Mouse (Mus musculus) heart, adult 9 months (tissue): ENCODE results near the gene Odf3l1.

Experiments
- DNase-seq, 2 experiments: peaks; one replicate each; pipeline ENCODE4 v3.0.0; 2022; ENCODE audit warnings: low spot score in 2 of 2

Gene Odf3l1

DNA sequence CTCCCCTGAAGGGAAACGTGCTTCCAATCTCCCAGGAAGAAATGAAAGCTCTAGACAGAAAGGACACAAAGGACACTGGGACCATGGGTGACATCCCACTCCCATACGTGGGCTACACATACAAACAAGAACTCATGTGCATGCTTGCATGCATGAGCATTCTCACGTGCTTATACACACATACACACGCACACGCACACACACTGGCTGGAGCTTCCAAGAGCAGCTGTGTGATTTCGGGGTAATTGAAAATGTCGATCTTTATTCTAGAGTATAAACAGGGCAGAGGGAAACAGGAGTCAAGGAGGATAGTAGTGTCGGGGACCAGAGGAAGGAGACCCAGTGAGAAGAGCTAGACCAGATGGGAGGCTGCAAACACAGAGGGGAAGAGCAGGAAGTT is 19.8 kb downstream of the Odf3l1 start:
- no peak for DNase-seq

DNA sequence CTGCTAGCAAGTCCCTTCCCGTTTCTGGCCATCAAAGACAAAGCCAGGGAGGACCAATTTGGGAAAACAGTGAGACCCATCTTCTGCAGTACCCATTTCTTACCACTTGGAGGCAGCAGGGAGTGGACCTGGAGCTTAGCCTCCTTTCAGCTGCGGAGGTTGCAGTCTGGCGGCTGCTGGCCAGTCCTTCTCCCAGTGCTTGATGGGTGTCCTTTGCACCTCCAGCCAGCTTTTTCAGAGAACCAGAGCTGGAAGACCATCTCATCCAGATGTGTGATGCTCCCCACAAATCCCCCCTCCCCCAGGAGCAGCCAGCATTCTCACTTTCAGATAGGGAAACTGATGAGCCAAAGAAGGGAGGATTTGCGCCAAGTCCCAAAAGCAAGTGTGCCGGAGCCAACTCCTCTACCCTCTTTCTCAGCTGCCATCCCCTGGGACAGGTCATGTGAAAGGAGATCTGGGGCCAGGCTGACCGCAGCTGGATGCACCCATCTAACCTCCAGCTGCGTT is 20.7 kb downstream of the Odf3l1 start:
- DNase-seq: peak; percentile 81

DNA sequence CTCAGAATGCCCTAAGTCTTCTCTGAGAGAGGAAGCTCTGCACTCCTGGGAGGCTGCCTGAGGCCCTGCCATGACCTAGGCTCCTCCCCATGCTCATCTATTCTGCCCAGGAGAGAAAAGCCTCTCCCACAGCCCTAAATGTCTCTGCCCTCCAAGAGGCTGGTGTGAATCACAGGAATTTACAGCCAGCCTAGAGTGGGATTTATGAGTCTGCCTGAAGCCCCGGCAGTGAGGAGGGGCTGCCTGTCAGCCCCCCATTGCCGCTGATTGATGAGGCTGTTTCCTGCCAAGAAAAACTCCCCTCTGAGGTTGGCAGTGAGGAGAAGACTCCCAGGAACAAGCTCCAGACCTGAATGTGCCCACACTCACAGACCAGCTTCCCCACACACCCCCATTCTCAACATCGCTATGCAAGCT is 22.2 kb downstream of the Odf3l1 start:
- DNase-seq: no peak

DNA sequence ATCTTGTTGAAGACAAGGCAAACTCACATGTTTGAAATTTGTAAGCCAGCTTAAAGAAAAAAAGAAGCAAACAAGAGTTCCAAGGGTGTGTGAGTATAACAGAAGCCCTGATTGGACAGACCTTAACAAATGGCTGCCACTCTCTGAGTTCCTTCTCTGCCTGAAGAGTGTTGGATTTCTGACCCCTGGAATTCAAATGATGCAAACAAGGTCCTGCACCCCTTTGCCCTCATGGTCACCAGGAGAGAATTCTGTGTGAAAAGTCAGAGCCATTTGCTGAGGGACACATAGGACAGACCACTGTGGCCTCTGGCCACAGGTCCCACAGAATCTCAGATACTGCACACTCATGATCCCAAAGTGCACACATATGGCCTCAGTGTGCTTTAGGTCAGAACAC is 22.6 kb downstream of the Odf3l1 start:
- no peak for DNase-seq

DNA sequence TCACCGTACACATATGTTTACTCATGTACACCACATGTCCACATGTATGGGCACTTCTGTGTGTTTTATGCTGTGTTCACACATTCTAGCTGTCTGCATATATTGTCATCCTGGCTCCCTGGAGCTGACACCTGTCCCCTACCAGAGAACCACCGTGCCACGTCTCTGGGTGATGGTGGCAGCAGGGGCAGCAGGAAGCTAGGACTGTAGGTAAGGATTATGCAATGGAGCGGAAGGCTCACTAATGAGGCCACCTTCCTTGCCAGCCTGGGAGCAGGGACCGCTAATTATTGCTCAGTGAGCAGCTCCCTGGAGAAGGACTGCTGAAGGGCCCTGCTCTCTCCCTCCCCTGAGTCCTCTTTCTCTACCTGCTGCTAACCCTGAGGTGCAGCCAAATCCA is 23.8 kb downstream of the Odf3l1 start:
- DNase-seq: no peak

DNA sequence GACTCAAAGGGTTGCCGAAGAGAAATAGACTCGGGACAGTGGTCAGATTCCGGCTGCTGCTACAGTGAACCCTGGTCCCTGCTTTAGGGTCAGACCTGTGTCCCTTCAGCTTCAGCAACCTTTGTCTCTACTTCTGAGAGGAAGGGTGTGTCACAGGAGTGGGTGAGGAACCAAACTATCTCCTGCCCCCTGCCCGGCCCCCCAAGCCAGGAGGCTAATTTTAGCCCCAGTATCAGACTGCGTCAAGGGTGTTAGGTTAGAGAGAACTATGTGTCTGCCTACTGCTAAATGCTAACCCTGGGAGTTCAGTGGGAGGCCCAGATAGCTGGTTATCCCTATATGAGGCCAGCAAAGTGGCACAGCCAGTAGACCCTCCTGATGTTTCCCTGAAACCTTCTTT is 29.3 kb downstream of the Odf3l1 start:
- DNase-seq: no peak

DNA sequence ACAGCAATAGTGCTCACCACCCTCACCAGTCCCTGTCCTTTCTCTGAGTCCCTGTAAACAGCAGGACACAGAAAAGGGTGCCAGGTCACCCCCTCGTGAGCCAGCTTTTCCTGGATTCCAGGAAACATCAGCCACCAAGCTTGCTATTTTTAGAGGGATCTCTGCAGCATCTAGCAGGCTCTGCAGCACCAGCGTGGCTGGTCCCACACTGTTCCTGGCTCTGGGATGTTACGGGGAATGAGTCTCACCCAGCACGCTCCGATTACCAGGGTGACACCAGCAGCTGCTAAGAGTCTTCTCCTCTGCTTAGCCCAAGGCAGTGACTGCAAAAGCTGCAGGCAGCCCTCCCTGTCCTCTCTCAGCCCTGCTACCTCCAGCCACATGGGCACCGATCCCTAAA is 31.6 kb downstream of the Odf3l1 start:
- no peak for DNase-seq

DNA sequence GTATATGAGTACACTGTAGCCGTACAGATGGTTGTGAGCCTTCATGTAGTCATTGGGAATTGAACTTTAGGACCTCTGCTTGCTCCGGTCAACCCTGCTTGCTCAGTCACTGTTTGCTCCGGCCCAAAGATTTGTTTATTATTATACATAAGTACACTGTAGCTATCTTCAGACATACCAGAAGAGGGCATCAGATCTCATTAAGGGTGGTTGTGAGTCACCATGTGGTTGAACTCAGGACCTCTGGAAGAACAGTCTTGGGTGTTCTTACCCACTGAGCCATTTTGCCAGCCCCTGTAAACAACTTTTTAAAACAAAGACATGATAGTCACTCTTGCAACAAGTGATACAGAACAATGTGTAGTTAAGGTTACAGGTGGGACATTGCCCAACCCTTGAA is 32.6 kb downstream of the Odf3l1 start:
- no peak for DNase-seq

DNA sequence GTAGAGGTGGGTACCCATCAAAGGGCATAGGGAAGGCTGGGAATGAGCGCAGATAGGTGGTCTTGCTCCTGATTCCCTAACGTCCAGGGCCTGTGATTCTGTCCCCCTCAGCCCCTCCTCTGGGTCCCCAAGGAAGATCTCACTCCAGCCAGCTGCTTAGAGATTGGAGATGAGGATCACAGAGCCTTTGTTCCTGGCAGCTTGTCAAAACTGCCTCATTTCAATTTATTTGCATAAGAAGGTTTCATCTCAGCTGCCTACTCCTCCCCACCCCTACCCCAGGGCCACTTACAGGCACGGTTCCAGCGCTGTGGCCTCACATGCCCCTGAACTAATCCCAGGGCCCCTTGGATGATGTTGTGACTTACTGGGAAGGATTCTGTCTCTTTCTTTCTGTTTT is 34.3 kb downstream of the Odf3l1 start:
- no peak for DNase-seq

DNA sequence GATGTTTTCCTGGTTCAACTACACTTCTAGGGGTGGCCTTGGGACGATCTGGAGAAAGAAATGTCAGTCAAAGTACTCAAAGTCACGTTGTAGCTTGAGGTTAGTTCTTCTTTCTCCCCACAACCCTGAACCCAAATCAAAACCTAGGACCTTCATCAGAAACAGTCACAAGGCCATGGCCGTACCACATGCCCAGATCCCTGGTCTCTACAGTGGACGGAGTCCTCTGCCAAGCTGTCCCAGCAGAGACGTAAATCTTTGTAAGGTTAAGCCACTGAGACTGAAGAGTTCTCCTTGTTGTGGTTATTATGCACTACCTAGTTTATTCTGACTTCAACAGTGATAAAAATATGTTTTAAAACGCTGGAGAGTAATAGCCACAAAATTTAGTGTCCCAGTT is 35.6 kb downstream of the Odf3l1 start:
- DNase-seq: no peak

DNA sequence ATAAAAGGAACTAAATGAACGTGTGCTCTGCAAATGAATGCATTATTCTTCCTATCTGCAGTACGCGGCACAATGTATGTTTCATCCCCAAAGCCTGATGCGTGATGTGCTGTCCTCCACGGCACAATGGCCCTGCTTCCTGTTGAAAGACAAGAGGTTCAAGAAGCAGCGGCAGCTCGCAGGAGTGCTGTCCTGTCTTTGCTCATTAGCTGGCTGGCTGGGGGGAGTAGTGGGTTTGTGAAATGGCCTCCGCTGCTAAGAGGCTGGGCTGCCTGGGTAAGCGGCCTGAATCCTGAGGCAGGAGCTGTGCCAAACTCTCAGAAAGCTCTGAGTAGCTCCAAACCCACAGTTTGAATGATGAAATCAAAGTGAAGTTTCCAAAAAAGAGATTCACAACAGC is 36.3 kb downstream of the Odf3l1 start:
- DNase-seq: no peak

DNA sequence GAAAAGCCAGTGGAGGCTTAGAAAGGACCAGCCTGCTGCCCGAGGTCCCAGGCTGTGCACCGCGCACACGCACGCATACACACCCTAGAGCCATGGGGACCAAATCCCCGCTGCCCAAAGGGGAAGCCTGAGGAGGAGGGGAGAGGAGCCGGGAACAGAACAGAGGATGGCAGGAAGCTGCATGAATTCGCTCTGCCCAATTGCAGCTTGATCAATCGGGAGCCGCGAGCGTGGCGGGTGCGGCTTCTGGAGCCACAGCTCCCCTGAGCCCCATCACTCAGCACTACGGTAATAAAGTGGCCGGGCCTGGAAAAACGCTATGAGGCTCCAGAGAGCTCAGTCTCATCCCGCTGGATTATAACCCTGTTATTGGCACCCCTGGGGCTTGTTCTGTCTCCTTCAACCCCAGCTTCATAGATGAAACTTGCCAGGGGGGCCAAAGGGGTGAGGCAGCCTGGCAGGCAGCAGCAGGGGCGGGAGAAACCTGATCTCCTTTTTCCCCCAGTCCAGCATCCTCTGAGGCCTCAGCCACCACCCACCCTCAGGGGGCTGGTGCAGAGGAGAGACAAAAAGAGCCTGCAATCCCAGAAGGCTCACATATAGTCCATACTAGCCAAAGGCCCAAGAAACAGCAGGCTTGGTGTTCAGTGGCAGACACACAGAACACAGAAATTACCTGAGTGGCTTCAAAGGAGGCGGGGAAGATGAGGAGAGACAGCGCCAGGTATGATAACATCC is 38.8 kb downstream of the Odf3l1 start:
- no peak for DNase-seq

DNA sequence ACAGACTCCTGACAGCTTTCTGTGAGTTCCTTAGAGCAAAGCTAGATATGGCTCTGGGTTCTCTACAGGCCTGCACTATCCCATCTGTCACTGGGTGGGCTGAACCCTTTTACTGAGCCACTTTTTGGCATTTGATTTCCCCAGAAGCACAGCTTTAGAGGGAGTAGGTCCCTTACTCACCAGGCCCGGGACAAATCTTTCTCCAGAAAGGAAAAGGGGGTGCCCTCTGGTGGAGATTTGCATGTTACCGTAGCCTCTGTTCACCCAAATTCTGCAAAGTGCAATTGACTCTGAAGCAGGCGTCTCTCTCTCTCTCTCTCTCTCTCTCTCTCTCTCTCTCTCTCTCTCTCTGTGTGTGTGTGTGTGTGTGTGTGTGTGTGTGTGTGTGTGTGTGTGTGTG is 39.6 kb downstream of the Odf3l1 start:
- DNase-seq: no peak

DNA sequence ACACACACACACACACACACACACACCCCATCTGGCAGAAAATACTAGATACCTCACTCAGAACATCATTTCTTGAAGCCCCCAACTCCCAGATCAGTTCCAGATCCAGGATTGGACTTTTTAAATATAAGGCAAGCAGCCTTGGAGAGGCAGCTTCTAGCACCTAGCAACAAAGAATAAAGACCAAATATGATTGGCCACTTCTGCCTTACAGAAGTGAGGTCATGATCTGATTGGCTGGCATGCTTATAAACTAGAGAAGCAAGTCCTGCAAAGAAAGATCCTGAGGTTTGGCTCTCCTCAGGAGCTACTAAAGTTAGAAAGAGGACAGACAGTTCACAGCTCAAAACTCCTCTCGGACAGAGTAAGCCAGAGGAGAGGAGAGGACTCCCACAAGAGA is 53.6 kb downstream of the Odf3l1 start:
- no peak for DNase-seq

DNA sequence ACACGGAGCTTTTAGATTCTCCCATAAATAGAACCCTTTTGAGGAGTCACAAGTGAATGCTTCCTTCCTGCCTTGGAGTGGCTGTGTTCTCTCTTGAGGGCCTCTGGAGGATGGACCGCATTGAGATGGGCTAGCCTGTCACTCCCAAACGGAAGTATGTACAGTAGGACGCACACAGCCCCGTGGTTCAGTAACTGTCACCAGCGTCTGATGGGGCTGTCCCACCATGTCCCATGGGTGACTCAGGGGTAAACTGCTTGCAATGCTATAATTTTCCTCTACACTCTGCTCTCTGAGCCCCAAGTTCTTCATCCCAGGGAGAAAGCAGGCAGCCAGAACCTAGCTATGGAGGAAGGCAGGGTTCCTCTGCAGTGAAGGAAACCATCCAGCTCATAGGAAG is 56.5 kb downstream of the Odf3l1 start:
- DNase-seq: no peak

DNA sequence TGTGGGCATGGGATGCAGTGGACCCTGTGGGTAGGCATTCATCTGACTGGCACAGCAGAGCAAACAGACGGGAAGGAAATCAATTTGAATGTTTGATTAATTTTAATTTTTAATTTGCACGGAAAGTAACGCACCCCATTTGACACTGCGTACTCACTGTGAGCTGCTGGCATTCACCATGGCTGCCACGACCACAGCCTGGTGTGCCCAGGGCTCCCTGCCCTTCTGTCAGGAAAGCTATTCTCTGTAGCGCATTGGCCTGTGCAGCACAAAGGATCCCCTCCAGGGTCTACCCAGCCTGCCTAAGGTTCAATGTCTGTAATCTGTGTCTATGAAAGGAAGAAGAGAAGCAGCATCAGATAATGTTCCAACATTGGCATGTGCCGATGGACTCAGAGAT is 61.3 kb downstream of the Odf3l1 start:
- DNase-seq: no peak
